Mouse (Mus musculus): ENCODE measurements at regions not wholly inside any gene's neighbourhood (a gene's known extent, or its start where the extent isn't known, plus 50 kb on each side); places are given as distances from the start of the nearest gene placed in this dataset.

- Histone ChIP-seq H3K79me2 (ENCODE audit: control insufficient read depth, insufficient read depth, low read length, poor library complexity) (no peaks in the 10 kb centered on the region), H3K9me3 (replicated peaks; ENCODE audit: insufficient read depth, low read length) (no peaks in the 10 kb centered on the region), H3K4me3 (ENCODE audit: control insufficient read depth in 1 of 2, insufficient read depth in 1 of 2, low read depth in 2 of 2, low read length in 2 of 2) (no peak overlapping the region), H3K36me3 (ENCODE audit: control insufficient read depth in 1 of 2, insufficient read depth in 2 of 2, low read length in 2 of 2) (no peaks in the 10 kb centered on the region), H3K27me3 (ENCODE audit: control insufficient read depth in 1 of 2, insufficient read depth in 2 of 2, low read length in 2 of 2) (no peaks in the 10 kb centered on the region), H3K27ac (ENCODE audit: control insufficient read depth, low read depth, low read length) (no peak overlapping the region), H3K9ac (ENCODE audit: control insufficient read depth, low read depth, low read length, poor library complexity, severe bottlenecking) (no peak overlapping the region), H3K4me1 (ENCODE audit: control insufficient read depth in 1 of 2, insufficient read depth in 2 of 2, low read length in 2 of 2) (no peaks in the 10 kb centered on the region)
- no peak for DNase-seq (ENCODE audit: low read depth, low spot score)
- no peak for TF ChIP-seq MAZ (IDR thresholded peaks at IDR 0.05; ENCODE audit: low read depth, low read length)
- TF ChIP-seq GABPA (IDR thresholded peaks at IDR 0.05; ENCODE audit: low read depth, low read length): no peak
- no peak for TF ChIP-seq MAFK (IDR thresholded peaks at IDR 0.05; ENCODE audit: borderline replicate concordance, low read depth, low read length)
- no peak for TF ChIP-seq SIN3A (IDR thresholded peaks at IDR 0.05; ENCODE audit: low read length)
- TF ChIP-seq POLR2A (IDR thresholded peaks at IDR 0.05; ENCODE audit: control insufficient read depth in 1 of 2, insufficient read depth in 1 of 2, low read depth in 1 of 2, low read length in 2 of 2, poor library complexity in 1 of 2): no peak
- TF ChIP-seq TBP (IDR thresholded peaks at IDR 0.05; ENCODE audit: low read depth, low read length): no peak
- TF ChIP-seq MEF2A (IDR thresholded peaks at IDR 0.05; ENCODE audit: extremely low read depth, insufficient replicate concordance, low read depth, low read length, poor library complexity, severe bottlenecking): no peak
- TF ChIP-seq JUND (IDR thresholded peaks at IDR 0.05; ENCODE audit: low read depth, low read length): no peak
- no peak for TF ChIP-seq BHLHE40 (IDR thresholded peaks at IDR 0.05; ENCODE audit: borderline replicate concordance, low read depth, low read length)
- no peak for TF ChIP-seq ETS1 (IDR thresholded peaks at IDR 0.05; ENCODE audit: low read depth, low read length)
Observed at GRCm38 (mm10) chr15:65347277-65347676, 332.6 kb upstream of the Gm21961 start.

DNA sequence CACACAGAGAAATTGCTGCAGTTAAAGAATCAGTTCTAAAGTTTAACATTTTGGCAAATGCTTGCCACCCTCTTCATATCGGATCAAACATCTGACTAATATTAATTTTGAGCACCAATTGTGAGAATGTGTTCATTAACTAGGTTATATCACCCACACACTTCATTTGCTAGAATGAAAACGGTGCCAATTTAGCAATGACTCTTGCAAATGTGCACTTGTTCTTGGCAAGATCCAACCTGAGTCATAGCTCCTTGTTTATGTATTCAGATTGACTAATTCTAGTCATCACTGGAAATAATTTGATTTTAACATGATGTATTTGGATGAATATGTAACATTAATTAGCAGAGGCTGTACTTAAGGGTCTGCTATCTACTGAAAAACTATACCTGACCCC is 327.8 kb upstream of the Gm21961 start:
- DNase-seq (ENCODE audit: low read depth, low spot score): no peak
- no peaks in the 10 kb centered on the region for H3K36me3 ChIP-seq (ENCODE audit: control insufficient read depth in 1 of 2, insufficient read depth in 2 of 2, low read length in 2 of 2)
- no peak for TF ChIP-seq ZMIZ1 (IDR thresholded peaks at IDR 0.05; ENCODE audit: low read depth, low read length)
- no peak for TF ChIP-seq RAD21 (IDR thresholded peaks at IDR 0.05; ENCODE audit: low read depth, low read length)
- TF ChIP-seq HCFC1 (IDR thresholded peaks at IDR 0.05; ENCODE audit: low read depth, low read length): no peak
- TF ChIP-seq MAZ (IDR thresholded peaks at IDR 0.05; ENCODE audit: low read depth, low read length): no peak
- TF ChIP-seq E2F4 (IDR thresholded peaks at IDR 0.05; ENCODE audit: borderline replicate concordance, low read depth, low read length): no peak
- no peak for TF ChIP-seq CTCF (IDR thresholded peaks at IDR 0.05 in 2 of 3, conservative IDR thresholded peaks at IDR 0.05 in 1 of 3; ENCODE audit: control insufficient read depth in 1 of 3, insufficient read depth in 1 of 3, low read depth in 2 of 3, low read length in 3 of 3, poor library complexity in 1 of 3, severe bottlenecking in 1 of 3)
- no peak overlapping the region for H3K4me3 ChIP-seq (ENCODE audit: control insufficient read depth in 1 of 2, insufficient read depth in 1 of 2, low read depth in 2 of 2, low read length in 2 of 2)
- H3K4me1 ChIP-seq (ENCODE audit: control insufficient read depth in 1 of 2, insufficient read depth in 2 of 2, low read length in 2 of 2): no peaks in the 10 kb centered on the region
- H3K27ac ChIP-seq (ENCODE audit: control insufficient read depth, low read depth, low read length): no peak overlapping the region
- no peaks in the 10 kb centered on the region for H3K9me3 ChIP-seq (replicated peaks; ENCODE audit: insufficient read depth, low read length)
- no peak overlapping the region for H3K9ac ChIP-seq (ENCODE audit: control insufficient read depth, low read depth, low read length, poor library complexity, severe bottlenecking)
- H3K27me3 ChIP-seq (ENCODE audit: control insufficient read depth in 1 of 2, insufficient read depth in 2 of 2, low read length in 2 of 2): no peaks in the 10 kb centered on the region
- H3K79me2 ChIP-seq (ENCODE audit: control insufficient read depth, insufficient read depth, low read length, poor library complexity): no peaks in the 10 kb centered on the region

DNA sequence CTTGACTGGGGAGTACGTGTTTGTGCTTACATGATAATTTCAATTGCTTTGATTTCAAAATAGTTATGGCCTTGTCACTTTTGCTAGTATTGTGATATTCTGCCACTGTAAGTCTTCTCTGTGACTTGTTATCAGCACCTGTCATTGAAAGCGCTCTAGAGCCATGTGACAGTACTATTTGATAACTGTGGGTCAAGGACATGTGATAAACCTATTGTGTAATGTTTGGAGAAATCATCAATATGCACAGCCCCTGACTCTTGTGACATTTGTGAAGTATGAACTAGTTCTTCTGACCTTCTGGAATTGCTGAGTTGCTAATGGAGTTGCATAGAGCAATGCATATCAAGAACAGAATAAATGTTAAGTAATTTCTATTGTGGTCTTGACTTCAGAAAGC is 319.4 kb upstream of the Gm21961 start:
- Histone ChIP-seq H3K36me3 (ENCODE audit: control insufficient read depth in 1 of 2, insufficient read depth in 2 of 2, low read length in 2 of 2) (no peaks in the 10 kb centered on the region), H3K27me3 (ENCODE audit: control insufficient read depth in 1 of 2, insufficient read depth in 2 of 2, low read length in 2 of 2) (no peaks in the 10 kb centered on the region), H3K27ac (ENCODE audit: control insufficient read depth, low read depth, low read length) (no peak overlapping the region), H3K9ac (ENCODE audit: control insufficient read depth, low read depth, low read length, poor library complexity, severe bottlenecking) (no peak overlapping the region), H3K9me3 (replicated peaks; ENCODE audit: insufficient read depth, low read length) (no peaks in the 10 kb centered on the region), H3K79me2 (ENCODE audit: control insufficient read depth, insufficient read depth, low read length, poor library complexity) (no peaks in the 10 kb centered on the region), H3K4me3 (ENCODE audit: control insufficient read depth in 1 of 2, insufficient read depth in 1 of 2, low read depth in 2 of 2, low read length in 2 of 2) (no peak overlapping the region), H3K4me1 (ENCODE audit: control insufficient read depth in 1 of 2, insufficient read depth in 2 of 2, low read length in 2 of 2) (no peaks in the 10 kb centered on the region)
- TF ChIP-seq MEF2A (IDR thresholded peaks at IDR 0.05; ENCODE audit: extremely low read depth, insufficient replicate concordance, low read depth, low read length, poor library complexity, severe bottlenecking): no peak
- no peak for TF ChIP-seq SMC3 (IDR thresholded peaks at IDR 0.05; ENCODE audit: low read depth, low read length)
- no peak for TF ChIP-seq POLR2A (IDR thresholded peaks at IDR 0.05; ENCODE audit: control insufficient read depth in 1 of 2, insufficient read depth in 1 of 2, low read depth in 1 of 2, low read length in 2 of 2, poor library complexity in 1 of 2)
- no peak for TF ChIP-seq CTCF (IDR thresholded peaks at IDR 0.05 in 2 of 3, conservative IDR thresholded peaks at IDR 0.05 in 1 of 3; ENCODE audit: control insufficient read depth in 1 of 3, insufficient read depth in 1 of 3, low read depth in 2 of 3, low read length in 3 of 3, poor library complexity in 1 of 3, severe bottlenecking in 1 of 3)
- no peak for DNase-seq (ENCODE audit: low read depth, low spot score)
